Mouse (Mus musculus): Measurements from ENCODE around the gene Cspg5. TPM values are rescaled to one million over a fixed set of nuclear protein-coding genes. Genes with fewer than 3 reads are reported as not detected.

Cspg5 gene
- 0.22 and 0.72 TPM in 2 replicates for polyA plus RNA-seq (2012; rRNA removed)

DNA sequence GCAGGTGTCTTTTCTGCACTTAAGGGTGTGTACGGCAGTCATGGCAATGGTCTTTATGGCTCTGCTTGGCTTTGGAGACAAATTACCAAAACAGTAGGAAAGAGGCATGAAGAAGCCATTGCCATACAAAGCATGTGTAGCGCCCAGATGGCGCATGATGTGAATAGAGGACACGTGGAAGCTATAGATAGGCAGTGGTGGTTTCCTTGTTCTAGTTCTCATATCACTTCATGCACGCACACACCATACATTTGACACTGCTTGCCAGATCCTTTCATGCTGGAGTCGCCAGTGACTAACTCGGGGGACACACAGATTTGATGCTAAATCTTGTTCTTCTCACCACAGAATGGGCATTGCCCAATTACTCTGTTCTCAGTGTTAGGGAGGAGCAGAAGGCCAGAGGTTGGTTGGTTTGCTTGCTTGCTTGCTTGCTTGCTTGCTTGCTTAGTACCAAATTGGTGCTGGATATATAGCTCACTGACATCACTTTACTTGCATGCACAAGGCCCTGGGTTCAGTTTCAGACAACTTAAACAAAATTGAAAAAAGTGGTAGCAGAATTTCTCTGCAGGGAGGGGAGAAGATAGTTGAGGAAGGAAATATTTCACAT is at the start of gene Cspg5:
Gene Cspg5, plus strand, starts transcription at position 563 of the 613 bp plus-strand sequence.
- Histone ChIP-seq H3K27ac (ENCODE audit: insufficient read depth, low read depth, low read length) (no peak within 1 kb of the TSS), H3K4me3 (ENCODE audit: low read depth, low read length) (peak within 1 kb of the TSS; percentile 83; the same call in 1 of the 2 replicates), H3K36me3 (ENCODE audit: control insufficient read depth, insufficient read depth, low read length) (peaks cover 3% of the 10 kb centered on the region; the same call in 1 of the 2 replicates), H3K4me1 (ENCODE audit: control insufficient read depth, insufficient read depth, insufficient read length, low read length) (peaks cover 7% of the 10 kb centered on the region), H3K27me3 (ENCODE audit: control insufficient read depth, insufficient read depth, low read length) (peaks cover 13% of the 10 kb centered on the region; the same call in 1 of the 2 replicates)
- TF ChIP-seq CTCF (IDR thresholded peaks at IDR 0.05; ENCODE audit: extremely low read depth, insufficient read length, insufficient replicate concordance, low read depth, low read length) (no peak), POLR2A (IDR thresholded peaks at IDR 0.05; ENCODE audit: low read depth, low read length) (no peak)
- 83% methylated on average over 7 of the region's 7 CpGs for WGBS

DNA sequence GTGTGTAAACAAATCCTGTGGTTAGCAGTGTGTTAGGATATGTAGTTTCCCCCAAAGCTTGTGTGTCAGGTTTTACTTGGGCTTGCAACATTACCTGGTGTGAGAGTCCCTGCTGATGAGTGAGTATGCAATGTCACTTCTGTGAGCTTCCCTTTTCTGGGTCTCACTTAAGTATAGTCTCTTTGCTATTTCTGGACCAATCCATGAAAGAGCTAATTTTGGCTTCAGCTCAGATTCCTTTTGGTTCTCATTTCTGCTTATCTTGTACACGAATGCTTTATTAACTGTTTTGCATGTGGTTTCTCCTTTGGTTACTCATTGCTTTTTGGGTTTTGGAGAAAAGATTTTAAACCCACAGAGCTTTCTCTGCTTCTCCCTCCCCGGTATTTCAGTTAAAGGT is 43.7 kb upstream of the Cspg5 start:
- H3K27me3 ChIP-seq (ENCODE audit: control insufficient read depth, insufficient read depth, low read length) = no peaks in the 10 kb centered on the region
- no peak overlapping the region for H3K27ac ChIP-seq (ENCODE audit: insufficient read depth, low read depth, low read length)
- WGBS = 71% methylated on average over 2 of the region's 2 CpGs

DNA sequence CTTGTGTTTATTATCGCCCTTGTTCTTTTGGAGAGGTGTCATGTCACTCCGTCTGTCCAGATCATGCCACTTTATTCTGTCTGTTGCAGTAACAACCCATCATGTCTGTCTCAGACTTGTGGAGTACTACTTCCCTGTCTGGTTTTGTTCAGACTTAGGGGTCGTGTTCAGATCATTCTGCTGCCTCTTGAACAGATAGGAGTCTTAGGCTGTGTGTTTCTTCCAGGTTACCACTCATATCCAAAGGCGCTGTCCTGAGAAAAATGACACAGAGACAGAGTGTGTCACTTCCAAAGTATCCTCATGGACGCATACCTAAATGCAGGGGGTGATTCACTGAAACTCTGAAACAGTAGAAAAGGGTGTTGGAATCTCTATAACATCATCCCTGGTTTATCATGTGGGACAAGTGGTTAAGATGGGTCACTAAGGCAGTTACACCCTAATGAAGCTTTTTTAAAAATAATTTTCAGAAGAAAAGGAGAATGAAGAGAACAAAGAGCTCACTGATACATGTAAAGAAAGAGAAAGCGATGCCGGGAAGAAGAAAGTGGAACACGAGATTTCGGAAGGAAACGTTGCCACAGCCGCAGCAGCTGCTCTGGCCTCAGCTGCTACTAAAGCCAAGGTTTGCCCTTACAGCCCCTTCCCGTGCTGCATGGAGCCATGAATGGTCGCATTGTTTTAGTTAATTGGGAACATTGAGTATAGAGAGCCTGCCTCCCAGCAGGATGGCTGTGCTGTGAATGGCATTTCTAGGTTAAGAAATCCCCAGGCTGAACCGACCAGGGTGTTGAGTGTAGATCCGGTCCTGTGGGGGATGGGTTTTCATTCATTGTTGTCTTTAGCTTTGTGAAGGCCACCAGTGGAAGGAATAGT is 37.8 kb upstream of the Cspg5 start:
- no peak overlapping the region for H3K4me3 ChIP-seq (ENCODE audit: low read depth, low read length)
- no peaks in the 10 kb centered on the region for H3K4me1 ChIP-seq (ENCODE audit: control insufficient read depth, insufficient read depth, insufficient read length, low read length)
- H3K36me3 ChIP-seq (ENCODE audit: control insufficient read depth, insufficient read depth, low read length) = peaks cover 51% of the 10 kb centered on the region
- TF ChIP-seq CTCF (IDR thresholded peaks at IDR 0.05; ENCODE audit: extremely low read depth, insufficient read length, insufficient replicate concordance, low read depth, low read length) (no peak), POLR2A (IDR thresholded peaks at IDR 0.05; ENCODE audit: low read depth, low read length) (no peak)
- H3K27me3 ChIP-seq (ENCODE audit: control insufficient read depth, insufficient read depth, low read length) = no peaks in the 10 kb centered on the region
- H3K27ac ChIP-seq (ENCODE audit: insufficient read depth, low read depth, low read length) = no peak overlapping the region
- WGBS = 81% methylated on average over 15 of the region's 15 CpGs

More for the DNA sequence above, 43.7 kb upstream of the Cspg5 start:
- Histone ChIP-seq H3K4me1 (ENCODE audit: control insufficient read depth, insufficient read depth, insufficient read length, low read length) (no peaks in the 10 kb centered on the region), H3K4me3 (ENCODE audit: low read depth, low read length) (no peak overlapping the region), H3K36me3 (ENCODE audit: control insufficient read depth, insufficient read depth, low read length) (peaks cover 49% of the 10 kb centered on the region)
- TF ChIP-seq POLR2A (IDR thresholded peaks at IDR 0.05; ENCODE audit: low read depth, low read length) = no peak
- TF ChIP-seq CTCF (IDR thresholded peaks at IDR 0.05; ENCODE audit: extremely low read depth, insufficient read length, insufficient replicate concordance, low read depth, low read length) = no peak

DNA sequence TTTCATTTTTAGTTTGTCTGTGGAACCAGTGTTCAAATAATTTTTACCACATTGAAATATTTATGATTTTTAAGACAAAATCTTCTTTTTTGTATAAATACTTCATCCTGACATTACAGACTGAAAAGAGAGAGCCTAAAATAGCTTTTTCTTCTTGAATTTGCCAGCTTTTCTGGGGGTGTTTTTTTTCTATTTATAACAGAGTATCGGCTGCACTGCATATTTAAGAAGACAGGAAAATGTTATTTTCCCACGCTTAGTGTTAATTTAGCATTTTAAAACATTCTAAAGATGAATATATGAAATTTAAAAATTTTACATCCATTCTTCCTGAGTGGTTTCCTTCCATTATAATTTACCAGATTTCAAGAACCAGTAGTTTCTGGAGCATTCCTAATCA is 37.1 kb upstream of the Cspg5 start:
- H3K4me3 ChIP-seq (ENCODE audit: low read depth, low read length) = no peak overlapping the region
- WGBS = 90% methylated on average over 2 of the region's 2 CpGs
- TF ChIP-seq POLR2A (IDR thresholded peaks at IDR 0.05; ENCODE audit: low read depth, low read length) (no peak), CTCF (IDR thresholded peaks at IDR 0.05; ENCODE audit: extremely low read depth, insufficient read length, insufficient replicate concordance, low read depth, low read length) (no peak)
- H3K4me1 ChIP-seq (ENCODE audit: control insufficient read depth, insufficient read depth, insufficient read length, low read length) = no peaks in the 10 kb centered on the region
- peaks cover 51% of the 10 kb centered on the region for H3K36me3 ChIP-seq (ENCODE audit: control insufficient read depth, insufficient read depth, low read length)
- no peaks in the 10 kb centered on the region for H3K27me3 ChIP-seq (ENCODE audit: control insufficient read depth, insufficient read depth, low read length)
- no peak overlapping the region for H3K27ac ChIP-seq (ENCODE audit: insufficient read depth, low read depth, low read length)

DNA sequence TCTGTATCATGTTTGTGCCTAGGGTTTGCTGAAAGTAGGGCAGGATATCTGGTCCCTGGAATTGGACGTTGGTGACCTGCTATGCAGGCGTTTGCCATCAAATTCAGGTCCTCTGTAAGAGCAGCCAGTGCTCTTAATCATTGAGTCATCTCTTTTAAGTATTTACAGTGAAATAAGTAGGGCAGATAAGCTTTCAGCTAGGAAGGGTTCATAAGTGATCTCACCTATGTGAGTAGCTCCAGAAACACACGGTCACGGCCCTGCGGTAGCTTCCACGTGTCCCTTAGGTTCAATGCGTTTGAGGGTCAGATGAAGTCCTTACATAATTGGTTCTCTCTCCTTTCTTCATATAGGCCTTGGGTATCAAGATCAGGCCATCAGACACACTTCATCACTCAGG is 35.3 kb upstream of the Cspg5 start:
- Histone ChIP-seq H3K4me1 (ENCODE audit: control insufficient read depth, insufficient read depth, insufficient read length, low read length) (no peaks in the 10 kb centered on the region), H3K36me3 (ENCODE audit: control insufficient read depth, insufficient read depth, low read length) (peaks cover 43% of the 10 kb centered on the region), H3K4me3 (ENCODE audit: low read depth, low read length) (no peak overlapping the region), H3K27ac (ENCODE audit: insufficient read depth, low read depth, low read length) (no peak overlapping the region), H3K27me3 (ENCODE audit: control insufficient read depth, insufficient read depth, low read length) (no peaks in the 10 kb centered on the region)
- 71% methylated on average over 7 of the region's 7 CpGs for WGBS
- no peak for TF ChIP-seq CTCF (IDR thresholded peaks at IDR 0.05; ENCODE audit: extremely low read depth, insufficient read length, insufficient replicate concordance, low read depth, low read length)
- TF ChIP-seq POLR2A (IDR thresholded peaks at IDR 0.05; ENCODE audit: low read depth, low read length) = no peak

DNA sequence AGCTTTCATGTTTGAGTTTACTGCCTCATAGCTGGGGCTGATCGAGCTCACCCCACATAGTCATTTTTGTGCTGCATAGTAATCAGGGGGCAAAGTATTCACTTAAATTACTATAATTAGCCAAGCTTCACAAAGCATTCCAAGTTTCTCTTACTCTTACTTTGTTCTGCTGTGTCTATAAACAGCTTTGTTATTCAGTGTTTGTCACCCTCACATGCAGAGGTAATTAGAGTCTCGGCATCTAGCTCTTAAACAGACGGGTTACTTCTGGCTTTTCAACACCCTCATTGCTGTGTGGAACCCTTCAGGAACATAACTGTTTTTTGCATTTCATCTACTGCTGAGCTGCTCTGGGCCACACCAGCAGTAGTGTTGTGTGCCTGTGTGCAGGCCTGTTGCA is 34.6 kb upstream of the Cspg5 start:
- WGBS = 84% methylated on average over 3 of the region's 3 CpGs
- H3K27ac ChIP-seq (ENCODE audit: insufficient read depth, low read depth, low read length) = no peak overlapping the region
- TF ChIP-seq CTCF (IDR thresholded peaks at IDR 0.05; ENCODE audit: extremely low read depth, insufficient read length, insufficient replicate concordance, low read depth, low read length) (no peak), POLR2A (IDR thresholded peaks at IDR 0.05; ENCODE audit: low read depth, low read length) (no peak)
- peaks cover 44% of the 10 kb centered on the region for H3K36me3 ChIP-seq (ENCODE audit: control insufficient read depth, insufficient read depth, low read length)
- no peaks in the 10 kb centered on the region for H3K27me3 ChIP-seq (ENCODE audit: control insufficient read depth, insufficient read depth, low read length)
- H3K4me3 ChIP-seq (ENCODE audit: low read depth, low read length) = no peak overlapping the region
- H3K4me1 ChIP-seq (ENCODE audit: control insufficient read depth, insufficient read depth, insufficient read length, low read length) = no peaks in the 10 kb centered on the region

DNA sequence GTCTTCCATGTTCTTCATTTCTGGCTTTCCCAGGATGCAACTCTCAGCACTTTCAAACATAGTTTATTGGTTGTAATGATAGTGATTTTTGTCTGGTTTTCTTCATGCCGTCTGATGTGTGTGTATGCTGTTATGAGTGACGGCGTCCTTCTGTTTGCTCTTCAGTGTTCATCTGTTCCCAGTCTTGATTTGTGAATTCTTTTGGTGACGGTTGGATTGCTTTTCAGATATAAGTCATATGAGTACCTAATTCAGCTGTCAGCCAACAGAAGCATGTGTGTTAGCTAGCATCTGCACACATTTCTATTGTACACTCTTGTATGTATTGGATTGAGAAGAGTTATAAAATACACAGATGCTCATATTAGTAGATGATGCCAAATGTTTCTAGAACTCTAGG is 19.3 kb upstream of the Cspg5 start:
- WGBS = 86% methylated on average over 4 of the region's 4 CpGs
- no peak overlapping the region for H3K27ac ChIP-seq (ENCODE audit: insufficient read depth, low read depth, low read length)
- H3K27me3 ChIP-seq (ENCODE audit: control insufficient read depth, insufficient read depth, low read length) = no peaks in the 10 kb centered on the region
- H3K36me3 ChIP-seq (ENCODE audit: control insufficient read depth, insufficient read depth, low read length) = peaks cover 33% of the 10 kb centered on the region
- H3K4me3 ChIP-seq (ENCODE audit: low read depth, low read length) = no peak overlapping the region
- no peak for TF ChIP-seq POLR2A (IDR thresholded peaks at IDR 0.05; ENCODE audit: low read depth, low read length)
- no peak for TF ChIP-seq CTCF (IDR thresholded peaks at IDR 0.05; ENCODE audit: extremely low read depth, insufficient read length, insufficient replicate concordance, low read depth, low read length)
- H3K4me1 ChIP-seq (ENCODE audit: control insufficient read depth, insufficient read depth, insufficient read length, low read length) = no peaks in the 10 kb centered on the region
